Comparison of ENCODE assay signal across 8 mouse cellular contexts in genomic region chr16:11909035-11909591, GRCm38 (mm10). TPM values are rescaled to one million over a fixed set of nuclear protein-coding genes. Genes with fewer than 3 reads are reported as not detected.
A peak's percentile ranks its signal among the peaks of the same experiment; 100 is the strongest.
DNase-seq lines count a peak whose midpoint lies in the region; ATAC-seq lines count a peak whose summit lies in the region.

Cpped1 (minus strand) TSS chr16:11909445.

- peak within 1 kb of the TSS; percentile 66 for H3K4me3 ChIP-seq in intestine, embryonic 14.5 days (ENCODE audit: low read depth, low read length)

- H3K9me3 ChIP-seq in intestine, embryonic 14.5 days (ENCODE audit: control insufficient read depth, low read length), result no peaks in the 10 kb centered on the region

- H3K27ac ChIP-seq in intestine, embryonic 14.5 days (ENCODE audit: low read depth), result peak within 1 kb of the TSS; percentile 73

- no peaks in the 10 kb centered on the region for H3K27me3 ChIP-seq in intestine, embryonic 14.5 days (replicated peaks; ENCODE audit: control insufficient read depth, insufficient read depth, low read length)

- intact Hi-C loops in gastrocnemius, postnatal 14 days (cut with DNase I; ENCODE audit: low total_unique reads), result no loop called here
- intact Hi-C loops in left cerebral cortex, postnatal 14 days (cut with DNase I), result no loop called here

- WGBS in intestine, embryonic 14.5 days, result 0% methylated on average over 32 of the region's 32 CpGs

- peak within 1 kb of the TSS; percentile 72 for H3K9ac ChIP-seq in intestine, embryonic 14.5 days (ENCODE audit: low read length)

- peak; percentile 93 to 98 for DNase-seq in adrenal gland, adult (ENCODE audit: inconsistent age in 2 of 2, low spot score in 1 of 2)
- peak; percentile 88 for DNase-seq in embryo, embryonic 10.5 days (ENCODE audit: low spot score)
- DNase-seq in gastrocnemius, postnatal 14 days, result peak; percentile 91
- DNase-seq in intestine, embryonic 14.5 days (ENCODE audit: low spot score), result peak; percentile 97
- peak; percentile 89 to 90 for DNase-seq in left cerebral cortex, postnatal 14 days (ENCODE audit: low spot score in 2 of 2)
- DNase-seq in mesoderm, embryonic 11.5 days (ENCODE audit: low read depth, low spot score), result peak; percentile 86
- peak; percentile 72 to 76 for DNase-seq in right cerebral cortex, postnatal 36 days (ENCODE audit: low spot score in 2 of 2)
- peak; percentile 91 for DNase-seq in yolk sac, embryonic 10.5 days (ENCODE audit: low spot score)

- ATAC-seq in intestine, embryonic 14.5 days (replicated peaks; ENCODE audit: low FRiP score, low TSS enrichment, low read depth), result peak; percentile 99

- no peaks in the 10 kb centered on the region for H3K36me3 ChIP-seq in intestine, embryonic 14.5 days (ENCODE audit: control insufficient read depth, insufficient read depth, low read length)

- peak within 1 kb of the TSS; percentile 54 for H3K4me2 ChIP-seq in intestine, embryonic 14.5 days (ENCODE audit: low read length)

- peaks cover 5% of the 10 kb centered on the region; the same call in 1 of the 2 replicates for H3K4me1 ChIP-seq in intestine, embryonic 14.5 days (replicated peaks; ENCODE audit: control insufficient read depth, insufficient read depth, low read length)

RNA-seq across cellular contexts. Expression of gene Cpped1, which starts in this region (rescaled TPM):
- total RNA-seq in gastrocnemius, postnatal 14 days (2021), result 10 to 100 TPM; 32.7 to 35.9 TPM
- polyA plus RNA-seq in intestine, embryonic 14.5 days (2014; fragmentation: Nextera tagmentation; extraction: Ambion mirVana), result 35.6 and 35.9 TPM in 2 replicates
- 10 to 100 TPM; 35.5 to 36.9 TPM for total RNA-seq in left cerebral cortex, postnatal 14 days (2021)

Comparison
In these comparisons a context has a peak if more than half of its experiments do, and no peak if none do; other contexts are left out.
1. Peak in every context shown above with its lines: DNase-seq, ATAC-seq, H3K4me3 ChIP-seq and H3K27ac ChIP-seq.